Mouse (Mus musculus): Measurements from ENCODE around the gene Ccdc169. TPM values are rescaled to one million over a fixed set of nuclear protein-coding genes. Genes with fewer than 3 reads are reported as not detected.

The Ccdc169 gene
- polyA plus RNA-seq, 1 experiment from 2014 or later, result not detected

GRCm38 (mm10) chr3:55115989-55116388 lies 21.1 kb upstream of the Ccdc169 start:
- H3K4me3 ChIP-seq (ENCODE audit: low read length), result no peak overlapping the region
- ATAC-seq, result no peak
- 84% methylated on average over 8 of the region's 8 CpGs for WGBS
- H3K4me2 ChIP-seq (ENCODE audit: low read depth, low read length), result no peak overlapping the region
- no peaks in the 10 kb centered on the region for H3K9me3 ChIP-seq (ENCODE audit: control insufficient read depth, low read length)
- H3K4me1 ChIP-seq (ENCODE audit: control insufficient read depth, insufficient read depth, low read length), result peaks cover 23% of the 10 kb centered on the region
- no peaks in the 10 kb centered on the region for H3K27me3 ChIP-seq (replicated peaks; ENCODE audit: control insufficient read depth, insufficient read depth, low read length)
- no peak overlapping the region for H3K27ac ChIP-seq (ENCODE audit: low read length)
- H3K36me3 ChIP-seq (ENCODE audit: control insufficient read depth, insufficient read depth, low read length), result peaks cover 25% of the 10 kb centered on the region
- no peak overlapping the region for H3K9ac ChIP-seq (ENCODE audit: low read depth, low read length)

- WGBS, result 81% methylated on average over 6 of the region's 6 CpGs
- Histone ChIP-seq H3K27me3 (replicated peaks; ENCODE audit: control insufficient read depth, insufficient read depth, low read length) (no peaks in the 10 kb centered on the region), H3K27ac (ENCODE audit: low read length) (peak overlapping the region; percentile 29), H3K36me3 (ENCODE audit: control insufficient read depth, insufficient read depth, low read length) (peaks cover 26% of the 10 kb centered on the region), H3K9ac (ENCODE audit: low read depth, low read length) (no peak overlapping the region), H3K4me1 (ENCODE audit: control insufficient read depth, insufficient read depth, low read length) (peaks cover 14% of the 10 kb centered on the region), H3K4me3 (ENCODE audit: low read length) (no peak overlapping the region), H3K9me3 (ENCODE audit: control insufficient read depth, low read length) (no peaks in the 10 kb centered on the region), H3K4me2 (ENCODE audit: low read depth, low read length) (no peak overlapping the region)
- ATAC-seq, result peak; percentile 77
These were observed 17.8 kb upstream of the Ccdc169 start for GRCm38 (mm10) chr3:55119275-55119898.

- H3K27ac ChIP-seq (ENCODE audit: low read length), result no peak overlapping the region
- peaks cover 22% of the 10 kb centered on the region for H3K36me3 ChIP-seq (ENCODE audit: control insufficient read depth, insufficient read depth, low read length)
- H3K4me1 ChIP-seq (ENCODE audit: control insufficient read depth, insufficient read depth, low read length), result peaks cover 6% of the 10 kb centered on the region
- no peaks in the 10 kb centered on the region for H3K27me3 ChIP-seq (replicated peaks; ENCODE audit: control insufficient read depth, insufficient read depth, low read length)
- no peak overlapping the region for H3K9ac ChIP-seq (ENCODE audit: low read depth, low read length)
- no peak overlapping the region for H3K4me3 ChIP-seq (ENCODE audit: low read length)
- no peak overlapping the region for H3K4me2 ChIP-seq (ENCODE audit: low read depth, low read length)
- 92% methylated on average over 3 of the region's 3 CpGs for WGBS
- ATAC-seq, result no peak
- no peaks in the 10 kb centered on the region for H3K9me3 ChIP-seq (ENCODE audit: control insufficient read depth, low read length)
These were observed 14.7 kb upstream of the Ccdc169 start for GRCm38 (mm10) chr3:55122336-55122870.

- peaks cover 16% of the 10 kb centered on the region; the same call in 1 of the 2 replicates for H3K36me3 ChIP-seq (ENCODE audit: control insufficient read depth, insufficient read depth, low read length)
- peaks cover 6% of the 10 kb centered on the region for H3K4me1 ChIP-seq (ENCODE audit: control insufficient read depth, insufficient read depth, low read length)
- no peak overlapping the region for H3K9ac ChIP-seq (ENCODE audit: low read depth, low read length)
- H3K27ac ChIP-seq (ENCODE audit: low read length), result no peak overlapping the region
- no peaks in the 10 kb centered on the region for H3K9me3 ChIP-seq (ENCODE audit: control insufficient read depth, low read length)
- 92% methylated on average over 4 of the region's 4 CpGs for WGBS
- no peak overlapping the region for H3K4me3 ChIP-seq (ENCODE audit: low read length)
- no peak for ATAC-seq
- no peak overlapping the region for H3K4me2 ChIP-seq (ENCODE audit: low read depth, low read length)
- no peaks in the 10 kb centered on the region for H3K27me3 ChIP-seq (replicated peaks; ENCODE audit: control insufficient read depth, insufficient read depth, low read length)
These were observed 14.1 kb upstream of the Ccdc169 start for GRCm38 (mm10) chr3:55123064-55123463.

- Histone ChIP-seq H3K4me3 (ENCODE audit: low read length) (no peak overlapping the region), H3K36me3 (ENCODE audit: control insufficient read depth, insufficient read depth, low read length) (peaks cover 18% of the 10 kb centered on the region), H3K4me2 (ENCODE audit: low read depth, low read length) (no peak overlapping the region), H3K9ac (ENCODE audit: low read depth, low read length) (no peak overlapping the region), H3K4me1 (ENCODE audit: control insufficient read depth, insufficient read depth, low read length) (no peaks in the 10 kb centered on the region), H3K9me3 (ENCODE audit: control insufficient read depth, low read length) (no peaks in the 10 kb centered on the region), H3K27ac (ENCODE audit: low read length) (no peak overlapping the region), H3K27me3 (replicated peaks; ENCODE audit: control insufficient read depth, insufficient read depth, low read length) (no peaks in the 10 kb centered on the region)
- WGBS, result 90% methylated on average over 4 of the region's 4 CpGs
- ATAC-seq, result no peak
These were observed 7.9 kb upstream of the Ccdc169 start for GRCm38 (mm10) chr3:55129181-55129692.

GRCm38 (mm10) chr3:55131576-55132233 lies 5.4 kb upstream of the Ccdc169 start:
- peaks cover 22% of the 10 kb centered on the region for H3K36me3 ChIP-seq (ENCODE audit: control insufficient read depth, insufficient read depth, low read length)
- 91% methylated on average over 6 of the region's 6 CpGs for WGBS
- no peak for ATAC-seq
- H3K4me1 ChIP-seq (ENCODE audit: control insufficient read depth, insufficient read depth, low read length), result no peaks in the 10 kb centered on the region
- no peak overlapping the region for H3K4me3 ChIP-seq (ENCODE audit: low read length)
- H3K27ac ChIP-seq (ENCODE audit: low read length), result no peak overlapping the region
- no peaks in the 10 kb centered on the region for H3K27me3 ChIP-seq (replicated peaks; ENCODE audit: control insufficient read depth, insufficient read depth, low read length)
- no peak overlapping the region for H3K9ac ChIP-seq (ENCODE audit: low read depth, low read length)
- H3K9me3 ChIP-seq (ENCODE audit: control insufficient read depth, low read length), result no peaks in the 10 kb centered on the region
- no peak overlapping the region for H3K4me2 ChIP-seq (ENCODE audit: low read depth, low read length)

GRCm38 (mm10) chr3:55139837-55140236 lies 2.7 kb downstream of the Ccdc169 start:
- 91% methylated on average over 12 of the region's 12 CpGs for WGBS

GRCm38 (mm10) chr3:55141401-55141800 lies 4.3 kb downstream of the Ccdc169 start:
- no peaks in the 10 kb centered on the region for H3K9me3 ChIP-seq (ENCODE audit: control insufficient read depth, low read length)
- ATAC-seq, result no peak
- no peaks in the 10 kb centered on the region for H3K4me1 ChIP-seq (ENCODE audit: control insufficient read depth, insufficient read depth, low read length)
- H3K4me3 ChIP-seq (ENCODE audit: low read length), result no peak overlapping the region
- no peak overlapping the region for H3K27ac ChIP-seq (ENCODE audit: low read length)
- no peaks in the 10 kb centered on the region for H3K27me3 ChIP-seq (replicated peaks; ENCODE audit: control insufficient read depth, insufficient read depth, low read length)
- no peaks in the 10 kb centered on the region; the same call in 1 of the 2 replicates for H3K36me3 ChIP-seq (ENCODE audit: control insufficient read depth, insufficient read depth, low read length)
- no peak overlapping the region for H3K4me2 ChIP-seq (ENCODE audit: low read depth, low read length)
- WGBS, result 76% methylated on average over 2 of the region's 2 CpGs
- no peak overlapping the region for H3K9ac ChIP-seq (ENCODE audit: low read depth, low read length)

More at GRCm38 (mm10) chr3:55139837-55140236, 2.7 kb downstream of the Ccdc169 start:
- Histone ChIP-seq H3K9me3 (ENCODE audit: control insufficient read depth, low read length) (no peaks in the 10 kb centered on the region), H3K36me3 (ENCODE audit: control insufficient read depth, insufficient read depth, low read length) (peaks cover under 1% of the 10 kb centered on the region; the same call in 1 of the 2 replicates), H3K9ac (ENCODE audit: low read depth, low read length) (no peak overlapping the region), H3K27me3 (replicated peaks; ENCODE audit: control insufficient read depth, insufficient read depth, low read length) (no peaks in the 10 kb centered on the region), H3K4me3 (ENCODE audit: low read length) (no peak overlapping the region), H3K27ac (ENCODE audit: low read length) (no peak overlapping the region), H3K4me1 (ENCODE audit: control insufficient read depth, insufficient read depth, low read length) (no peaks in the 10 kb centered on the region), H3K4me2 (ENCODE audit: low read depth, low read length) (no peak overlapping the region)
- no peak for ATAC-seq

GRCm38 (mm10) chr3:55144916-55145315 lies 7.8 kb downstream of the Ccdc169 start:
- no peak overlapping the region for H3K9ac ChIP-seq (ENCODE audit: low read depth, low read length)
- no peak overlapping the region for H3K4me2 ChIP-seq (ENCODE audit: low read depth, low read length)
- 85% methylated on average over 4 of the region's 4 CpGs for WGBS
- no peak overlapping the region for H3K4me3 ChIP-seq (ENCODE audit: low read length)
- ATAC-seq, result no peak
- H3K27me3 ChIP-seq (replicated peaks; ENCODE audit: control insufficient read depth, insufficient read depth, low read length), result no peaks in the 10 kb centered on the region
- no peaks in the 10 kb centered on the region for H3K9me3 ChIP-seq (ENCODE audit: control insufficient read depth, low read length)
- no peaks in the 10 kb centered on the region for H3K36me3 ChIP-seq (ENCODE audit: control insufficient read depth, insufficient read depth, low read length)
- no peaks in the 10 kb centered on the region for H3K4me1 ChIP-seq (ENCODE audit: control insufficient read depth, insufficient read depth, low read length)
- no peak overlapping the region for H3K27ac ChIP-seq (ENCODE audit: low read length)

All from intestine, embryonic 16.5 days (tissue).